Mouse (Mus musculus) megakaryocyte, adult 5-6 weeks (primary cell): Measurements from ENCODE around the gene B4galt2. TPM values are rescaled to one million over a fixed set of nuclear protein-coding genes. Genes with fewer than 3 reads are reported as not detected.

Source experiments
- ATAC-seq: 2 replicates; pipeline ENCODE4 v1.8.0; 2016; ENCODE audit warnings: mild to moderate bottlenecking, inconsistent platforms; ENCODE audit not compliant: poor library complexity, severe bottlenecking
- total RNA-seq, 2 experiments: library from RNA; stranded (forward) in 1 of 2; stranded (reverse) in 1 of 2; fragments of 153-499, 151-499 nt in 1 of 2; fragments of 221-1000, 200-1000 nt in 1 of 2; gene quantifications; 2 replicates each; pipeline versions ENCODE4 v1.2.3 to v1.2.4; 2015 to 2017

Gene B4galt2
- not detected in 2 replicates for total RNA-seq (2015)
- total RNA-seq (2017): 0.61 TPM in 1 of 2 replicates, not detected in the other

- ATAC-seq: no peak
These were observed at the start of gene B4galt2 for GRCm38 (mm10) chr4:117882701-117883691. TSS of gene B4galt2 (minus strand) at chr4:117883487.

GRCm38 (mm10) chr4:117929391-117929881 lies 46.1 kb upstream of the B4galt2 start, which contains the start of gene Artn:
TSS of gene Artn (minus strand) at chr4:117929763.
- ATAC-seq: no peak

- ATAC-seq: peak; percentile 61
These were observed 45.5 kb upstream of the B4galt2 start for GRCm38 (mm10) chr4:117928699-117929241.

GRCm38 (mm10) chr4:117928234-117928633 lies 44.9 kb upstream of the B4galt2 start:
- no peak for ATAC-seq

GRCm38 (mm10) chr4:117926545-117927482 lies 43.5 kb upstream of the B4galt2 start:
- ATAC-seq: peak; percentile 39; the same call in 1 of the 2 replicates

- ATAC-seq: no peak
These were observed 41.6 kb upstream of the B4galt2 start for GRCm38 (mm10) chr4:117924916-117925315.

GRCm38 (mm10) chr4:117923450-117923849 lies 40.2 kb upstream of the B4galt2 start:
- no peak for ATAC-seq

GRCm38 (mm10) chr4:117921358-117921757 lies 38.1 kb upstream of the B4galt2 start:
- ATAC-seq: no peak

GRCm38 (mm10) chr4:117918762-117919161 lies 35.5 kb upstream of the B4galt2 start:
- ATAC-seq: peak; percentile 41

- no peak for ATAC-seq
These were observed 35.0 kb upstream of the B4galt2 start for GRCm38 (mm10) chr4:117918261-117918660.

- ATAC-seq: no peak
These were observed 34.6 kb upstream of the B4galt2 start for GRCm38 (mm10) chr4:117917847-117918246.

GRCm38 (mm10) chr4:117917402-117917801 lies 34.1 kb upstream of the B4galt2 start:
- no peak for ATAC-seq

- ATAC-seq: no peak
These were observed 33.1 kb upstream of the B4galt2 start for GRCm38 (mm10) chr4:117916386-117916785.

GRCm38 (mm10) chr4:117915489-117916105 lies 32.3 kb upstream of the B4galt2 start:
- peak; percentile 16; the same call in 1 of the 2 replicates for ATAC-seq

- ATAC-seq: peak; percentile 89
These were observed 31.5 kb upstream of the B4galt2 start, which contains the start of gene Ipo13 for GRCm38 (mm10) chr4:117914591-117915442. TSS of gene Ipo13 (minus strand) at chr4:117914999.

- ATAC-seq: no peak
These were observed 30.7 kb upstream of the B4galt2 start for GRCm38 (mm10) chr4:117914031-117914430.

GRCm38 (mm10) chr4:117913421-117913820 lies 30.1 kb upstream of the B4galt2 start:
- no peak for ATAC-seq

GRCm38 (mm10) chr4:117912685-117913273 lies 29.5 kb upstream of the B4galt2 start:
- ATAC-seq: no peak

GRCm38 (mm10) chr4:117912131-117912561 lies 28.9 kb upstream of the B4galt2 start:
- ATAC-seq: no peak
